9 mouse cellular contexts compared by ENCODE assay signal in genomic region chr19:10979184-10980168, GRCm38 (mm10). TPM values are rescaled to one million over a fixed set of nuclear protein-coding genes. Genes with fewer than 3 reads are reported as not detected.
DNase-seq lines count a peak whose midpoint lies in the region; ATAC-seq and TF ChIP-seq lines count a peak whose summit lies in the region.
"Had no signal": no experiment of that assay in that cellular context is flagged by ENCODE, and none has a peak within 500 bp of the region (broad histone marks: within the 10 kb centered on the region; RNA-seq: fewer than 3 reads in every experiment).

No protein-coding gene starts in this region.

- H3K36me3 ChIP-seq in heart, embryonic 12.5 days: no peaks in the 10 kb centered on the region
- H3K36me3 ChIP-seq in kidney, embryonic 15.5 days: no peaks in the 10 kb centered on the region
- H3K36me3 ChIP-seq in midbrain, postnatal 0 days (ENCODE audit: insufficient read depth, low read length): no peaks in the 10 kb centered on the region

- H3K4me3 ChIP-seq in bone marrow, adult 2 months (replicated peaks; ENCODE audit: control insufficient read depth, low read depth, low read length): peak overlapping the region; percentile 61
- no peak overlapping the region for H3K4me3 ChIP-seq in heart, embryonic 12.5 days
- H3K4me3 ChIP-seq in kidney, embryonic 15.5 days (replicated peaks): no peak overlapping the region
- no peak overlapping the region for H3K4me3 ChIP-seq in midbrain, postnatal 0 days (ENCODE audit: low read depth, low read length)

- peaks cover 6% of the 10 kb centered on the region; the same call in 1 of the 2 replicates for H3K4me1 ChIP-seq in bone marrow, adult 2 months (ENCODE audit: control insufficient read depth, insufficient read depth, low read length)
- peaks cover 16% of the 10 kb centered on the region for H3K4me1 ChIP-seq in heart, embryonic 12.5 days (replicated peaks)
- H3K4me1 ChIP-seq in kidney, embryonic 15.5 days: peaks cover 14% of the 10 kb centered on the region
- no peaks in the 10 kb centered on the region for H3K4me1 ChIP-seq in midbrain, postnatal 0 days (ENCODE audit: insufficient read depth, low read length)

- H3K9me3 ChIP-seq in heart, embryonic 12.5 days (replicated peaks): no peaks in the 10 kb centered on the region
- H3K9me3 ChIP-seq in kidney, embryonic 15.5 days (replicated peaks): no peaks in the 10 kb centered on the region
- H3K9me3 ChIP-seq in midbrain, postnatal 0 days (ENCODE audit: low read length): no peaks in the 10 kb centered on the region

- H3K27ac ChIP-seq in bone marrow, adult 2 months (ENCODE audit: control insufficient read depth, insufficient read depth, low read depth, low read length, poor library complexity): peak overlapping the region; percentile 54
- no peak overlapping the region for H3K27ac ChIP-seq in heart, embryonic 12.5 days (ENCODE audit: poor library complexity, severe bottlenecking)
- no peak overlapping the region for H3K27ac ChIP-seq in kidney, embryonic 15.5 days
- no peak overlapping the region for H3K27ac ChIP-seq in midbrain, postnatal 0 days (ENCODE audit: low read depth, low read length)

- peak; percentile 93 to 96 for DNase-seq in B cell, adult 2 months
- DNase-seq in liver: peak; percentile 79
- peak; percentile 68 for DNase-seq in midbrain, postnatal 0 days (ENCODE audit: low spot score)
- peak; percentile 71 to 92 for DNase-seq in spleen, postnatal 10 days (ENCODE audit: low spot score in 2 of 2)

- TF ChIP-seq POLR2A in bone marrow, adult 2 months (IDR thresholded peaks at IDR 0.05; ENCODE audit: borderline replicate concordance, control insufficient read depth, low read depth, low read length): no peak

- peak overlapping the region; percentile 46 for H3K4me2 ChIP-seq in heart, embryonic 12.5 days
- peak overlapping the region; percentile 43 for H3K4me2 ChIP-seq in kidney, embryonic 15.5 days
- peak overlapping the region; percentile 23 for H3K4me2 ChIP-seq in midbrain, postnatal 0 days (ENCODE audit: low read depth, low read length, poor library complexity, severe bottlenecking)

- 0 out of 2 replicates have a peak, but pooled peaks have one; percentile 45 for ATAC-seq in erythroblast, adult 5-6 weeks (replicated peaks; ENCODE audit: low FRiP score, poor library complexity, severe bottlenecking)
- peak; percentile 15; the same call in 1 of the 2 replicates for ATAC-seq in heart, embryonic 12.5 days (ENCODE audit: insufficient number of reproducible peaks, low FRiP score)
- ATAC-seq in kidney, embryonic 15.5 days (replicated peaks; ENCODE audit: low FRiP score): peak; percentile 24
- peak; percentile 64 for ATAC-seq in midbrain, postnatal 0 days (ENCODE audit: low FRiP score)

- H3K9ac ChIP-seq in heart, embryonic 12.5 days: no peak overlapping the region
- H3K9ac ChIP-seq in kidney, embryonic 15.5 days: no peak overlapping the region
- H3K9ac ChIP-seq in midbrain, postnatal 0 days (replicated peaks; ENCODE audit: low read length, poor library complexity, severe bottlenecking): no peak overlapping the region

- 3% methylated on average over 18 of the region's 18 CpGs for WGBS in bone marrow, adult 2 months
- 12% methylated on average over 18 of the region's 18 CpGs for WGBS in heart, embryonic 12.5 days
- 15% methylated on average over 18 of the region's 18 CpGs for WGBS in kidney, embryonic 15.5 days
- WGBS in midbrain, postnatal 0 days: 13% methylated on average over 18 of the region's 18 CpGs

- no peaks in the 10 kb centered on the region; the same call in 1 of the 2 replicates for H3K27me3 ChIP-seq in heart, embryonic 12.5 days (replicated peaks)
- H3K27me3 ChIP-seq in kidney, embryonic 15.5 days: no peaks in the 10 kb centered on the region
- H3K27me3 ChIP-seq in midbrain, postnatal 0 days (ENCODE audit: insufficient read depth, low read length): no peaks in the 10 kb centered on the region

- TF ChIP-seq CTCF in bone marrow, adult 2 months (IDR thresholded peaks at IDR 0.05; ENCODE audit: control insufficient read depth, insufficient read depth, low read length): peak; percentile 83
- peak; percentile 81 for TF ChIP-seq CTCF in midbrain, postnatal 0 days (IDR thresholded peaks at IDR 0.05)

RNA-seq across cellular contexts. Expression of gene Ms4a10, which starts 5.0 kb away (rescaled TPM):
- not detected in 2 replicates for polyA plus RNA-seq in bone marrow, adult 2 months (2011; ENCODE audit: insufficient read depth, insufficient read length, low replicate concordance, missing spikeins)
- total RNA-seq in erythroblast, adult 5-6 weeks (2015; ENCODE audit: low replicate concordance): not detected in 2 replicates
- not detected in 2 replicates for total RNA-seq in erythroblast, adult 5-6 weeks (2017; ENCODE audit: low replicate concordance)
- polyA plus RNA-seq in heart, embryonic 12.5 days (2016; fragmentation: Nextera tagmentation; extraction: Ambion mirVana): not detected in 2 replicates
- polyA plus RNA-seq in kidney, embryonic 15.5 days (2015; fragmentation: Nextera tagmentation; extraction: Ambion mirVana): 0.31 TPM in 1 of 2 replicates, not detected in the other
- not detected in 2 replicates for total RNA-seq in midbrain, postnatal 0 days (2014; rRNA removed)
- polyA plus RNA-seq in midbrain, postnatal 0 days (2015; fragmentation: Nextera tagmentation; extraction: Ambion mirVana): not detected in 2 replicates

RNA-seq across cellular contexts. Expression of gene Ms4a15, which starts 13.6 kb away (rescaled TPM):
- polyA plus RNA-seq in bone marrow, adult 2 months (2011; ENCODE audit: insufficient read depth, insufficient read length, low replicate concordance, missing spikeins): not detected in 2 replicates
- not detected in 2 replicates for total RNA-seq in erythroblast, adult 5-6 weeks (2015; ENCODE audit: low replicate concordance)
- 1.5 TPM in 1 of 2 replicates, not detected in the other for total RNA-seq in erythroblast, adult 5-6 weeks (2017; ENCODE audit: low replicate concordance)
- polyA plus RNA-seq in heart, embryonic 12.5 days (2016; fragmentation: Nextera tagmentation; extraction: Ambion mirVana): not detected in 2 replicates
- not detected in 2 replicates for polyA plus RNA-seq in kidney, embryonic 15.5 days (2015; fragmentation: Nextera tagmentation; extraction: Ambion mirVana)
- not detected in 2 replicates for total RNA-seq in midbrain, postnatal 0 days (2014; rRNA removed)
- polyA plus RNA-seq in midbrain, postnatal 0 days (2015; fragmentation: Nextera tagmentation; extraction: Ambion mirVana): 0.09 TPM in 1 of 2 replicates, not detected in the other

RNA-seq across cellular contexts. Expression of gene Ccdc86, which starts 30.4 kb away (rescaled TPM):
- 4.4 and 5.8 TPM in 2 replicates for polyA plus RNA-seq in bone marrow, adult 2 months (2011; ENCODE audit: insufficient read depth, insufficient read length, low replicate concordance, missing spikeins)
- total RNA-seq in erythroblast, adult 5-6 weeks (2015; ENCODE audit: low replicate concordance): 3.1 and 9.6 TPM in 2 replicates
- total RNA-seq in erythroblast, adult 5-6 weeks (2017; ENCODE audit: low replicate concordance): 0.28 and 1.5 TPM in 2 replicates
- 20.1 and 21.6 TPM in 2 replicates for polyA plus RNA-seq in heart, embryonic 12.5 days (2016; fragmentation: Nextera tagmentation; extraction: Ambion mirVana)
- polyA plus RNA-seq in kidney, embryonic 15.5 days (2015; fragmentation: Nextera tagmentation; extraction: Ambion mirVana): 33.1 and 33.4 TPM in 2 replicates
- total RNA-seq in midbrain, postnatal 0 days (2014; rRNA removed): 6.5 and 6.7 TPM in 2 replicates
- 13.1 and 13.5 TPM in 2 replicates for polyA plus RNA-seq in midbrain, postnatal 0 days (2015; fragmentation: Nextera tagmentation; extraction: Ambion mirVana)

RNA-seq across cellular contexts. Expression of gene Ms4a18, which starts 38.4 kb away (rescaled TPM):
- not detected in 2 replicates for polyA plus RNA-seq in bone marrow, adult 2 months (2011; ENCODE audit: insufficient read depth, insufficient read length, low replicate concordance, missing spikeins)
- total RNA-seq in erythroblast, adult 5-6 weeks (2015; ENCODE audit: low replicate concordance): not detected in 2 replicates
- total RNA-seq in erythroblast, adult 5-6 weeks (2017; ENCODE audit: low replicate concordance): not detected in 2 replicates
- not detected in 2 replicates for polyA plus RNA-seq in heart, embryonic 12.5 days (2016; fragmentation: Nextera tagmentation; extraction: Ambion mirVana)
- polyA plus RNA-seq in kidney, embryonic 15.5 days (2015; fragmentation: Nextera tagmentation; extraction: Ambion mirVana): not detected in 2 replicates
- not detected in 2 replicates for total RNA-seq in midbrain, postnatal 0 days (2014; rRNA removed)
- polyA plus RNA-seq in midbrain, postnatal 0 days (2015; fragmentation: Nextera tagmentation; extraction: Ambion mirVana): not detected in 2 replicates
- total RNA-seq: adrenal gland, postnatal 4 days had no signal

RNA-seq across cellular contexts. Expression of gene Ptgdr2, which starts 42.5 kb away (rescaled TPM):
- polyA plus RNA-seq in bone marrow, adult 2 months (2011; ENCODE audit: insufficient read depth, insufficient read length, low replicate concordance, missing spikeins): not detected in 2 replicates
- not detected in 2 replicates for total RNA-seq in erythroblast, adult 5-6 weeks (2015; ENCODE audit: low replicate concordance)
- not detected in 2 replicates for total RNA-seq in erythroblast, adult 5-6 weeks (2017; ENCODE audit: low replicate concordance)
- 0.09 TPM in 1 of 2 replicates, not detected in the other for polyA plus RNA-seq in heart, embryonic 12.5 days (2016; fragmentation: Nextera tagmentation; extraction: Ambion mirVana)
- polyA plus RNA-seq in kidney, embryonic 15.5 days (2015; fragmentation: Nextera tagmentation; extraction: Ambion mirVana): 0.08 and 0.09 TPM in 2 replicates
- total RNA-seq in midbrain, postnatal 0 days (2014; rRNA removed): 1.0 and 1.4 TPM in 2 replicates
- polyA plus RNA-seq in midbrain, postnatal 0 days (2015; fragmentation: Nextera tagmentation; extraction: Ambion mirVana): 0.09 and 0.16 TPM in 2 replicates
